Mouse (Mus musculus): ENCODE measurements around the gene Tmem141. TPM values are rescaled to one million over a fixed set of nuclear protein-coding genes. Genes with fewer than 3 reads are reported as not detected.
A peak's percentile ranks its signal among the peaks of the same experiment; 100 is the strongest.

Gene Tmem141
- polyA plus RNA-seq (2014; fragmentation: Nextera tagmentation; extraction: Ambion mirVana), result 17.6 and 18.0 TPM in 2 replicates

DNA sequence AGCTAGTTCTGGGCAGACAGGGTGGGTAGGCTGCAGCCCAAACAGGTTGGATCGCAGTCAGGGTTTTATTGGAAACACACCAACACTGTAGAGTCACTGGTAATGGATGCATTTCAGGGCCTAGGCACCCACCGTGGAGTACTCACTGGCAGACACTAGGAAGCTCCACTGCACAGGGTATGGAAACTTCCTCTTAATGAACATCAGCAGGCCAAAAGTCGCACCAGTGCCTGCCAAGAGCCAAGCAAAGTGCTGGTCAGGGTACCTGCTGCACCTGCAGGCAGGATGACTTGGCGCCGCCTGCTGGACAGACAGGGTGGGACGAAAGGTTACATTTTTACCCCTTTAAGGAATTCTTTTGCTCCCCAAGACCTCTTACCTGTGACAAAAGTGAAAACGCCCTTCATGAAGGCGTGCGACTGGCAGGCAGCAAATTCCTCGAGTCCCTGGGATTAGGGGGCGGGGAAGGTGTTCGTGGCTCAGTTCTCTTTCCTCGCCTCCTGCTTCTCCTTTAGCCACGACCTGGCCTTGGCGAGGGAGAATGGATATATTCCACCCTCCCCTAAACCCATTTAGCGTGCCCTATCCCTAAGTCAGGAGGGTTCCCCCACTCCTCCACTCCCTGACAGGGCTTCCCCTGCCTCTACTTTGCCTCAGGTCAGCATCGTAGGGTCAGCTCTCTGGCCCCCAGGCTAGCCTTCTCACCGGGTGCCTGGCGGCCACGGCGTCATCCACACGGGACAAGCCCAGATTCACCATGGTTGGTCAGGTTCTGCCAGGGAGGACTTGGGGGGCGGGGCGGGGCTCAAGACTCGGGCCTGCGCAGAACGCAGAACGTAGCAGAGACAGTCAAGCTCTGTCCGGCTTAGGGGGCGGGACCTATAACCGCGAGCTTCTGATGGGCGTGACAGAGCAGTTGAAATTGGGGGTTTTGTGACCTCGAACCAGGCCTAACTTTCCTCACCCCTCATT, at the start of gene Tmem141:
Tmem141 (minus strand) TSS at position 777 of the 972 bp plus-strand sequence.
- Histone ChIP-seq H3K4me2 (replicated peaks; ENCODE audit: low read depth, low read length) (peak within 1 kb of the TSS; percentile 65), H3K4me1 (replicated peaks; ENCODE audit: control insufficient read depth, insufficient read depth, low read length) (no peaks in the 10 kb centered on the region), H3K9ac (ENCODE audit: low read depth, low read length) (peak within 1 kb of the TSS; percentile 55; the same call in 1 of the 2 replicates), H3K9me3 (ENCODE audit: control insufficient read depth, low read length) (no peaks in the 10 kb centered on the region), H3K36me3 (ENCODE audit: control insufficient read depth, insufficient read depth, low read length) (no peaks in the 10 kb centered on the region), H3K27me3 (ENCODE audit: control insufficient read depth, insufficient read depth, low read length) (peaks cover 13% of the 10 kb centered on the region), H3K4me3 (ENCODE audit: low read depth, low read length) (peak within 1 kb of the TSS; percentile 34), H3K27ac (ENCODE audit: low read depth, low read length) (no peak within 1 kb of the TSS)
- 7% methylated on average over 34 of the region's 34 CpGs for WGBS
- peak; percentile 92 for ATAC-seq (ENCODE audit: low FRiP score)
- DNase-seq (ENCODE audit: low spot score), result peak; percentile 84

DNA sequence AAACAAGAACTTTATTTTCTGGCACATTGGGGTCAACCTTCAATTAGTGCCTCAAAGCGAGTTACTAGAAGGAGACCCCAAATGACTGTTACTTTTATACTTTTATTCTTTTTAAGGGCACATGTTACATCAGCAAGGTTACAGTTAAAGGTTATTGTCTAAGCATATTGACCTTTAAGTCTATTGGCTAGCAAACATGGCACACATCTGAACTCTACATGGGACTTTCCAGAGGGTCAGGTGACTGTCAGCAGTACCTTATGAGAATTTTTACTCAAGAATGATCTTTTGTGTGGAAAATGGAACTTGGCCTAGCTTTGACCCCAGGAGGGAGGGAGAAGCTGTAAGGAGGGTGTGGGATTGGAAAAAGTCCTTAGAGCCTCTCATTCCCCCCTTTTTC, 44.7 kb upstream of the Tmem141 start:
- no peak overlapping the region for H3K27ac ChIP-seq (ENCODE audit: low read depth, low read length)
- no peaks in the 10 kb centered on the region for H3K9me3 ChIP-seq (ENCODE audit: control insufficient read depth, low read length)
- no peak for ATAC-seq (ENCODE audit: low FRiP score)
- no peaks in the 10 kb centered on the region for H3K36me3 ChIP-seq (ENCODE audit: control insufficient read depth, insufficient read depth, low read length)
- no peak overlapping the region for H3K9ac ChIP-seq (ENCODE audit: low read depth, low read length)
- H3K27me3 ChIP-seq (ENCODE audit: control insufficient read depth, insufficient read depth, low read length), result no peaks in the 10 kb centered on the region
- H3K4me2 ChIP-seq (replicated peaks; ENCODE audit: low read depth, low read length), result no peak overlapping the region
- no peaks in the 10 kb centered on the region for H3K4me1 ChIP-seq (replicated peaks; ENCODE audit: control insufficient read depth, insufficient read depth, low read length)
- no peak for DNase-seq (ENCODE audit: low spot score)
- no peak overlapping the region for H3K4me3 ChIP-seq (ENCODE audit: low read depth, low read length)
- WGBS, result 71% methylated on average over 1 of the region's 1 CpGs

DNA sequence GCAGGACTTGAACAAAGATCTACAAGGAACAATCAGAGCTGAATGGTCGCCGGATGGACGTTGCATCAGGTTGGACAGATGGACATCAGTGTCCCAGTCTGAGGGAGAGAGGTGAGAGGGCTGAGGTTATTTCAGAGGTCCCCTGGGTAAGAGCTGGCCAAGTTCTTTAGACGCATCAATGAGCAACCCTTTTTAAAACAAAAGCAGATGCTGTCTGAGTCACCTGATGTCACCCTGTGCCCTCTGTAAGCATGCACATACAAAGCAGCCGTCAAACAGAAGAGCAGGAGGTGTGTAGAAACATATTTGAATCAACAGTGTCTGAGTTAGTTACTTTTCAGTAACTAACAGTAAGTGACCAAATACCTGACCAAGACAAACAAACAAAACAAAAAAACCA, 42.3 kb upstream of the Tmem141 start:
- Histone ChIP-seq H3K9me3 (ENCODE audit: control insufficient read depth, low read length) (no peaks in the 10 kb centered on the region), H3K4me1 (replicated peaks; ENCODE audit: control insufficient read depth, insufficient read depth, low read length) (no peaks in the 10 kb centered on the region), H3K27ac (ENCODE audit: low read depth, low read length) (no peak overlapping the region), H3K4me3 (ENCODE audit: low read depth, low read length) (no peak overlapping the region), H3K36me3 (ENCODE audit: control insufficient read depth, insufficient read depth, low read length) (no peaks in the 10 kb centered on the region), H3K9ac (ENCODE audit: low read depth, low read length) (no peak overlapping the region), H3K4me2 (replicated peaks; ENCODE audit: low read depth, low read length) (no peak overlapping the region), H3K27me3 (ENCODE audit: control insufficient read depth, insufficient read depth, low read length) (no peaks in the 10 kb centered on the region)
- 78% methylated on average over 5 of the region's 5 CpGs for WGBS
- ATAC-seq (ENCODE audit: low FRiP score), result no peak
- no peak for DNase-seq (ENCODE audit: low spot score)

DNA sequence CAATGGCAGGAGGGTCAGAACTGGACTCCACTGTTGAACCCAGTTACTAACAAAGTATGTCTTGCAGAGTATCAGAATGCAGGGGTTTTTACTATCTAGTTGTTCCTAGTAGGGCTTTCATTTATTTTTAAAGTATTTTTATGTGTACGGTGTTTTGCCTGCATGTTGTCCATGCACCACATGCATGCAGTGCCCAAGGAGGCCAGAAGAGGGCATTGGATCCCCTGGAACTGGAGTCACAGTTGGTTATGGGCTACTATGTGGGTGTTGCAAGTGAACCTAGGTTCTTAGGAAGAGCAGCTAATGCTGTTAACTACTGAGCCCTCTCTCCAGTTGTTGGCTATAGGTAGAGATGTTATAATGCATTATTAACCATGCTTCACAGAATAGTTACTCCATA, 41.7 kb upstream of the Tmem141 start:
- Histone ChIP-seq H3K9ac (ENCODE audit: low read depth, low read length) (no peak overlapping the region), H3K36me3 (ENCODE audit: control insufficient read depth, insufficient read depth, low read length) (no peaks in the 10 kb centered on the region), H3K4me1 (replicated peaks; ENCODE audit: control insufficient read depth, insufficient read depth, low read length) (no peaks in the 10 kb centered on the region), H3K27ac (ENCODE audit: low read depth, low read length) (no peak overlapping the region), H3K4me2 (replicated peaks; ENCODE audit: low read depth, low read length) (no peak overlapping the region), H3K9me3 (ENCODE audit: control insufficient read depth, low read length) (no peaks in the 10 kb centered on the region), H3K27me3 (ENCODE audit: control insufficient read depth, insufficient read depth, low read length) (no peaks in the 10 kb centered on the region), H3K4me3 (ENCODE audit: low read depth, low read length) (no peak overlapping the region)
- DNase-seq (ENCODE audit: low spot score), result peak; percentile 64
- 86% methylated on average over 1 of the region's 1 CpGs for WGBS
- ATAC-seq (ENCODE audit: low FRiP score), result no peak

DNA sequence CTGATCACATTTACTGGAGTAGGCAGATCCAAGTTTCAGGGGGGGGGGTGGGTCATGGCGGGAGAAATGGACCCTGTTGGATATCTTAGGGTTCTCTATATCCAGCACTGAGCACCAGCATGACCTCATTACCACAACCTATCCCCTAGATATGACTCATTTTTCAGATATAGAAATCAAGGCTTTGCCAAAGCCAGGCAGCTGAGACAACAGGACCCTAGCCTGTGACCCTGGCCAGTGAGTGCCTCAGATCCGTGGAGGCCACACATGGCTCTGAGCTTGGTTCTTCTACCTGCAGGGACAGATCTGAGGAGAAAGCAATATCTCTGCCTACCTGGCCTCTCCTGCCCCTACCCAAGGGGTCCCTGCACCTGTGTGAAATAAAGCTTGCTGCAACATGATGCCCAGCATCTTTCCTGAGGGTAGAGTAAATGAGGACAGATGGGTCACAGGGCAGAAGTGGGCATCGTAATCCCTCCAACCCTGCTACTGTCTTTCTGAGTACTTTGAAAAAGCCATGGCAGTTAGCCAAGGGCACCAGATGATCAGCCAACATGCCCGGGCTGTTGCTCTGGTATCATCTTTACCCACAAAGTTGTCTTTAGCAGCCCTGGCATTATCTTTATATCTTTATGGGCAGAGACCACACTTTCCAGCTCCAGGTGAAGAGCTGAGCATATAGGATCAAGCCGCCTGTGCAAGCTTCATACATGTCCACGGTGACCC, 39.6 kb upstream of the Tmem141 start:
- H3K27me3 ChIP-seq (ENCODE audit: control insufficient read depth, insufficient read depth, low read length), result no peaks in the 10 kb centered on the region
- no peak overlapping the region for H3K4me2 ChIP-seq (replicated peaks; ENCODE audit: low read depth, low read length)
- ATAC-seq (ENCODE audit: low FRiP score), result no peak
- H3K9me3 ChIP-seq (ENCODE audit: control insufficient read depth, low read length), result no peaks in the 10 kb centered on the region
- H3K27ac ChIP-seq (ENCODE audit: low read depth, low read length), result no peak overlapping the region
- H3K9ac ChIP-seq (ENCODE audit: low read depth, low read length), result no peak overlapping the region
- WGBS, result 95% methylated on average over 6 of the region's 6 CpGs
- no peak overlapping the region for H3K4me3 ChIP-seq (ENCODE audit: low read depth, low read length)
- H3K4me1 ChIP-seq (replicated peaks; ENCODE audit: control insufficient read depth, insufficient read depth, low read length), result no peaks in the 10 kb centered on the region
- no peaks in the 10 kb centered on the region for H3K36me3 ChIP-seq (ENCODE audit: control insufficient read depth, insufficient read depth, low read length)
- no peak for DNase-seq (ENCODE audit: low spot score)

DNA sequence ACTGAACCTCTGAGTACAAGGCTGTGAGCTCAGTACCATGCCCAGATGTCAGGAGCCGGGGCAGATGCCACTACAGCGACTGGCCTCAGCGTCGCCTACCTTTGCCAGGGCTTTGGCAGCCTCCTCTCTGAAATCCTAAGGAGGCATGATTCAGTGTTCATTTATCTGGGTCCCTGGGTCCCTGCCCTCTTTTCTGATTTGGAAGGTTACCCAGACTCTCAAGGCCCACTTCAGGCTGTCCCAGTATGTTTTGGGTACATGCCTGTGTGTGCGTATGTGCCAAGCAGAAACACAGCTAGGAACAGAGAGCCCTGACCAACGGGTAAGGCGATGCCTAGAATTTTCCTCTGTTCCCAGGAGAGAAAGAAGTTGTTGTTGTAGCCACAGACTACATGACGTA, 38.5 kb upstream of the Tmem141 start:
- Histone ChIP-seq H3K4me2 (replicated peaks; ENCODE audit: low read depth, low read length) (no peak overlapping the region), H3K36me3 (ENCODE audit: control insufficient read depth, insufficient read depth, low read length) (no peaks in the 10 kb centered on the region), H3K4me3 (ENCODE audit: low read depth, low read length) (no peak overlapping the region), H3K27me3 (ENCODE audit: control insufficient read depth, insufficient read depth, low read length) (no peaks in the 10 kb centered on the region), H3K27ac (ENCODE audit: low read depth, low read length) (no peak overlapping the region), H3K9ac (ENCODE audit: low read depth, low read length) (no peak overlapping the region), H3K9me3 (ENCODE audit: control insufficient read depth, low read length) (no peaks in the 10 kb centered on the region), H3K4me1 (replicated peaks; ENCODE audit: control insufficient read depth, insufficient read depth, low read length) (no peaks in the 10 kb centered on the region)
- no peak for ATAC-seq (ENCODE audit: low FRiP score)
- 89% methylated on average over 8 of the region's 8 CpGs for WGBS
- no peak for DNase-seq (ENCODE audit: low spot score)

DNA sequence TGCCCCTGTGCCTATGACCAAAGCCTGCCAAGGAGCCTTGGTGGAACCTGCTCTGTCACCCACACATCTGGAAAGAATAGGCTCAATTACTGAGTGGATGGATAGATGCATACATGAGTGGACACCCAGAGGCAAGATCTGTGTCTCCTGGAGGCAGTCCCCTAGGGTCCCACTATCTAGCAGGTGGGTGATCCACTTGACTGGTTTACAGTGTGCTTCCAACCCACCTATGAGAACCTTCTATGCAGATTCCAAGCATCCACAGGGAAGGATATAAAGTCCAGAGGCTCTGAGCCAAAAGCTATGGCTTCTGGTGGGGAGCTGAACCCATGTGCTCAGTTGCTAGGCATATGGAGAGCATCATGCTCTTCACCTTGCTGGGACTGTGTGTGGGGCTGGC, 35.8 kb upstream of the Tmem141 start, which contains the start of gene Lcn5:
Lcn5 (plus strand) TSS at position 301 of the 400 bp plus-strand sequence.
- H3K9me3 ChIP-seq (ENCODE audit: control insufficient read depth, low read length), result no peaks in the 10 kb centered on the region
- DNase-seq (ENCODE audit: low spot score), result no peak
- no peak within 1 kb of the TSS for H3K4me2 ChIP-seq (replicated peaks; ENCODE audit: low read depth, low read length)
- H3K27ac ChIP-seq (ENCODE audit: low read depth, low read length), result no peak within 1 kb of the TSS
- ATAC-seq (ENCODE audit: low FRiP score), result no peak
- H3K9ac ChIP-seq (ENCODE audit: low read depth, low read length), result no peak within 1 kb of the TSS
- H3K36me3 ChIP-seq (ENCODE audit: control insufficient read depth, insufficient read depth, low read length), result no peaks in the 10 kb centered on the region
- no peaks in the 10 kb centered on the region for H3K4me1 ChIP-seq (replicated peaks; ENCODE audit: control insufficient read depth, insufficient read depth, low read length)
- H3K4me3 ChIP-seq (ENCODE audit: low read depth, low read length), result no peak within 1 kb of the TSS
- no peaks in the 10 kb centered on the region for H3K27me3 ChIP-seq (ENCODE audit: control insufficient read depth, insufficient read depth, low read length)

DNA sequence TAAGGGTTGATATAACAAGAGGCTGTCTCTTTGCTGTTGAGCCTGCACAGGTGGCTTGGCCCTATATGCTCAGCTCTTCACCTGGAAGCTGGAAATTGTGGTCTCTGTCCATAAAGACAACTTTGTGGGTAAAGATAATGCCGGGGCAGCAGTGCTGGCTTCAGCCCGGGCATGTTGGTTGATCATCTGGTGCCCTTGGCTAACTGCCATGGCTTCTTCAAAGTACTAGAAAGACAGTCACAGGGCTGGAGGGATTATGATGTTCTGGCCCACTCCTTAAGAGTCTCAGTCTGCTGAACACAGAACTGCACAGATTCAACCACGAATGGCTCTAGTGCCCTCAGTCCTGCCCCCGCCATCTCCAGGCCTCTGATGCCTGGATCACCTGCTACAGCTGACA, 35.4 kb upstream of the Tmem141 start:
- H3K27ac ChIP-seq (ENCODE audit: low read depth, low read length), result no peak overlapping the region
- H3K27me3 ChIP-seq (ENCODE audit: control insufficient read depth, insufficient read depth, low read length), result no peaks in the 10 kb centered on the region
- H3K9me3 ChIP-seq (ENCODE audit: control insufficient read depth, low read length), result no peaks in the 10 kb centered on the region
- no peaks in the 10 kb centered on the region for H3K36me3 ChIP-seq (ENCODE audit: control insufficient read depth, insufficient read depth, low read length)
- 94% methylated on average over 4 of the region's 4 CpGs for WGBS
- no peak for DNase-seq (ENCODE audit: low spot score)
- ATAC-seq (ENCODE audit: low FRiP score), result no peak
- no peaks in the 10 kb centered on the region for H3K4me1 ChIP-seq (replicated peaks; ENCODE audit: control insufficient read depth, insufficient read depth, low read length)
- H3K4me3 ChIP-seq (ENCODE audit: low read depth, low read length), result no peak overlapping the region
- no peak overlapping the region for H3K9ac ChIP-seq (ENCODE audit: low read depth, low read length)
- H3K4me2 ChIP-seq (replicated peaks; ENCODE audit: low read depth, low read length), result no peak overlapping the region
